Comparison of ENCODE assay signal across 10 mouse cellular contexts in the genomic region with DNA sequence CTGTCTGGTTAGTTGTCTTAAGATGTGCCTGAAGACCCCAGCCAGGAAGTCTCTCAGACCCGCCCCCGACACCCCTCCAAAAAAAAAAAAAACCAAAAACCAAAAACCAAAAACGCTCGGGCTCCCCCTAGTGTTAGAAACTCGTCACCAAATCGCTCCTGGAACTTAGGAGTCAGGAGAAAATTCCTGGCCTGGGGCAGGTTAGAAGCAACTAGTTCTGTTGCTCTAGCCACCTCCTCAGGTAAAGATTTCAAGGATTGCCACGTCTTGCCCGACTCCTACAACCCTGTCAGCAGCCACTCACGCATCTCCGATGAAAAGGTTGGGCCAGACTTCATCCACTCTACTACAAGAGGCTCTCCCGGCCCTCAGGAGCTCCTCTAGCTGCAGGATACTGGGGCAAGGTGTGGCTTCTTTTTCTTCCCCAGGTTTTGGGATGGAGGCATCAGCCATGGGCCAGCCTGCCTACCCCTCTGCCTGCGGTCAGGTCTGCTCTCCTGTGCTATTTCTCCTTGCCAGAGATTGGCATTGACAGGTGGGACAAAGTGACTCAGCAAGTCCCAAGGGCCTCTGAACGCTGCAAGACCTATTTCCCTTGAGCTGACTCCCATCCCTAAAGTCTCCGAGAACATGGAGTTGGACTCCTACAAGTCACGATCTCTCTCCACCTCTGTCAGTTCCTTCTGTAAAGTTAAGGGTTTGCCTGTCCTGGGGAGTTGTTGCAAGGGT. TPM values are rescaled to one million over a fixed set of nuclear protein-coding genes. Genes with fewer than 3 reads are reported as not detected.
DNase-seq lines count a peak whose midpoint lies in the region; ATAC-seq and TF ChIP-seq lines count a peak whose summit lies in the region.
"Had no signal": no experiment of that assay in that cellular context is flagged by ENCODE, and none has a peak within 500 bp of the region (broad histone marks: within the 10 kb centered on the region; RNA-seq: fewer than 3 reads in every experiment).

No protein-coding gene starts in this region.

- peak; percentile 21; the same call in 1 of the 2 replicates for TF ChIP-seq CTCF in liver, adult 2 months (IDR thresholded peaks at IDR 0.05; ENCODE audit: low read depth, low read length)
- peak; percentile 75 for TF ChIP-seq CTCF in stomach, postnatal 0 days (IDR thresholded peaks at IDR 0.05; ENCODE audit: low read depth)

- H3K27me3 ChIP-seq in liver, adult 2 months (ENCODE audit: control insufficient read depth, insufficient read depth, low read length), result no peaks in the 10 kb centered on the region
- H3K27me3 ChIP-seq in liver, embryonic 11.5 days (replicated peaks; ENCODE audit: control insufficient read depth, insufficient read depth, low read length), result no peaks in the 10 kb centered on the region; the same call in 1 of the 2 replicates
- H3K27me3 ChIP-seq in stomach, postnatal 0 days (ENCODE audit: control insufficient read depth, insufficient read depth, low read length), result no peaks in the 10 kb centered on the region
- H3K27me3 ChIP-seq: liver, embryonic 15.5 days had no signal

- 43% methylated on average over 15 of the region's 15 CpGs for whole genome bisulfite sequencing in liver, adult 2 months
- WGBS in liver, embryonic 11.5 days, result 36% methylated on average over 15 of the region's 15 CpGs
- WGBS in stomach, postnatal 0 days, result 38% methylated on average over 15 of the region's 15 CpGs

- H3K27ac ChIP-seq in liver, adult 2 months (replicated peaks; ENCODE audit: insufficient read depth, low read depth, low read length), result no peak overlapping the region
- no peak overlapping the region for H3K27ac ChIP-seq in liver, embryonic 11.5 days (ENCODE audit: low read depth, low read length)
- no peak overlapping the region for H3K27ac ChIP-seq in ES-E14 (ENCODE audit: insufficient read depth, low read depth, low read length, poor library complexity, severe bottlenecking)
- peak overlapping the region; percentile 49; the same call in 1 of the 2 replicates for H3K27ac ChIP-seq in stomach, postnatal 0 days (replicated peaks)
- H3K27ac ChIP-seq: liver, embryonic 15.5 days had no signal

- no peak for TF ChIP-seq EP300 in stomach, postnatal 0 days (optimal IDR thresholded peaks at IDR 0.05)

- H3K79me2 ChIP-seq in liver, adult 2 months (ENCODE audit: control insufficient read depth, insufficient read depth, low read length), result peaks cover 4% of the 10 kb centered on the region; the same call in 1 of the 2 replicates

- no peak overlapping the region for H3K4me2 ChIP-seq in liver, embryonic 11.5 days
- no peak overlapping the region for H3K4me2 ChIP-seq in stomach, postnatal 0 days (replicated peaks; ENCODE audit: low read depth)
- H3K4me2 ChIP-seq: liver, embryonic 15.5 days had no signal

- peak; percentile 79 for DNase-seq in embryo, embryonic 10.5 days (ENCODE audit: low spot score)
- DNase-seq in embryo, embryonic 10 days (ENCODE audit: low spot score), result no peak
- DNase-seq in liver, adult 2 months (ENCODE audit: extremely low read depth, low read depth, low spot score), result no peak
- DNase-seq in liver, embryonic 11.5 days (ENCODE audit: low spot score), result no peak
- peak; percentile 56 for DNase-seq in ES-E14 (ENCODE audit: low read depth, low spot score)
- DNase-seq in cerebellum, postnatal 25 days, result peak; percentile 63 to 81
- DNase-seq in kidney, postnatal 36 days, result peak; percentile 61 to 87
- peak; percentile 49 for DNase-seq in stomach, postnatal 0 days (ENCODE audit: low spot score)

- no peaks in the 10 kb centered on the region for H3K36me3 ChIP-seq in liver, adult 2 months (ENCODE audit: control insufficient read depth, insufficient read depth, low read length)
- H3K36me3 ChIP-seq in liver, embryonic 11.5 days (ENCODE audit: control insufficient read depth, insufficient read depth, low read length), result no peaks in the 10 kb centered on the region
- no peaks in the 10 kb centered on the region for H3K36me3 ChIP-seq in ES-E14 (ENCODE audit: control insufficient read depth, insufficient read depth, low read length, poor library complexity, severe bottlenecking)
- no peaks in the 10 kb centered on the region for H3K36me3 ChIP-seq in stomach, postnatal 0 days (ENCODE audit: control insufficient read depth, insufficient read depth, low read length)
- H3K36me3 ChIP-seq: liver, embryonic 15.5 days had no signal

- no peak for TF ChIP-seq POLR2A in liver, adult 2 months (IDR thresholded peaks at IDR 0.05; ENCODE audit: extremely low read depth, insufficient read depth, low read length)

- in situ Hi-C loops in ES-E14 (cut with MboI; ENCODE audit: low sequenced_read_pairs in 2 of 2, unreplicated experiment in 2 of 2), result loop anchor here in 1 of 2 experiments (25.0 kb wide), 1 partner anchor 611 kb away; no protein-coding TSS in a partner anchor

- ATAC-seq in liver, embryonic 11.5 days (replicated peaks; ENCODE audit: low FRiP score), result no peak
- no peak for ATAC-seq in stomach, postnatal 0 days (ENCODE audit: low FRiP score, low TSS enrichment)

- no peak overlapping the region for H3K4me3 ChIP-seq in liver, adult 2 months (ENCODE audit: insufficient read depth, low read depth, low read length)
- H3K4me3 ChIP-seq in liver, embryonic 11.5 days (ENCODE audit: low read depth, low read length), result no peak overlapping the region
- H3K4me3 ChIP-seq in ES-E14 (ENCODE audit: insufficient read depth in 1 of 2, low read depth in 1 of 2, low read length in 2 of 2, poor library complexity in 1 of 2, severe bottlenecking in 1 of 2), result no peak overlapping the region; a peak in 2 of 4 replicates
- no peak overlapping the region for H3K4me3 ChIP-seq in stomach, postnatal 0 days (ENCODE audit: low read depth, low read length)
- H3K4me3 ChIP-seq: liver, embryonic 15.5 days had no signal

- no peaks in the 10 kb centered on the region for H3K9me3 ChIP-seq in liver, embryonic 11.5 days (ENCODE audit: control insufficient read depth, low read length)
- no peaks in the 10 kb centered on the region for H3K9me3 ChIP-seq in ES-E14 (ENCODE audit: control insufficient read depth, insufficient read depth, low read depth, low read length)
- no peaks in the 10 kb centered on the region for H3K9me3 ChIP-seq in stomach, postnatal 0 days (ENCODE audit: control insufficient read depth, low read length)
- H3K9me3 ChIP-seq: liver, embryonic 15.5 days had no signal

- H3K4me1 ChIP-seq in liver, adult 2 months (ENCODE audit: control insufficient read depth, insufficient read depth, low read length), result peaks cover 7% of the 10 kb centered on the region; the same call in 1 of the 2 replicates
- peaks cover 15% of the 10 kb centered on the region; the same call in 1 of the 2 replicates for H3K4me1 ChIP-seq in liver, embryonic 11.5 days (replicated peaks; ENCODE audit: control insufficient read depth, insufficient read depth, low read length)
- peaks cover 2 to 8% of the 10 kb centered on the region in 2 experiments; a peak in 1 of 4 replicates for H3K4me1 ChIP-seq in ES-E14 (ENCODE audit: control insufficient read depth in 2 of 2, insufficient read depth in 2 of 2, low read length in 2 of 2, poor library complexity in 1 of 2)
- no peaks in the 10 kb centered on the region for H3K4me1 ChIP-seq in stomach, postnatal 0 days (replicated peaks; ENCODE audit: control insufficient read depth, insufficient read depth)

- H3K9ac ChIP-seq in liver, adult 2 months (ENCODE audit: low read depth, low read length), result no peak overlapping the region
- H3K9ac ChIP-seq in liver, embryonic 11.5 days (ENCODE audit: low read depth, low read length), result no peak overlapping the region
- H3K9ac ChIP-seq in ES-E14 (ENCODE audit: insufficient read depth, low read depth, low read length, poor library complexity, severe bottlenecking), result no peak overlapping the region
- H3K9ac ChIP-seq in stomach, postnatal 0 days (ENCODE audit: low read length), result no peak overlapping the region
- H3K9ac ChIP-seq: liver, embryonic 15.5 days had no signal

TF ChIP-seq in ES-E14, 5 proteins besides CTCF, POLR2A, EP300 and RAD21:
- TF ChIP-seq MAFK (IDR thresholded peaks at IDR 0.05; ENCODE audit: insufficient read depth, low read depth, low read length) (no peak), ZNF384 (IDR thresholded peaks at IDR 0.05; ENCODE audit: low read depth, low read length) (peak; percentile 92)
TF ChIP-seq in ES-E14: peak in this region for 1.

RNA-seq across cellular contexts. Expression of gene Samd8, which starts 2.0 kb away (rescaled TPM):
- total RNA-seq in liver, adult 2 months (2014; rRNA removed), result 27.1 and 40.9 TPM in 2 replicates
- 12.7 and 14.5 TPM in 2 replicates for polyA plus RNA-seq in liver, adult 2 months (2012; rRNA removed)
- 7.1 TPM in 2 replicates for polyA plus RNA-seq in liver, embryonic 11.5 days (2014; fragmentation: Nextera tagmentation; extraction: Ambion mirVana)
- 28.0 and 31.4 TPM in 2 replicates for total RNA-seq in ES-E14 (2012; rRNA removed)
- polyA plus RNA-seq in stomach, postnatal 0 days (2015; fragmentation: Nextera tagmentation; extraction: Ambion mirVana), result 15.3 and 15.9 TPM in 2 replicates

RNA-seq across cellular contexts. Expression of gene Dusp13, which starts 2.7 kb away (rescaled TPM):
- total RNA-seq in liver, adult 2 months (2014; rRNA removed), result 0.20 TPM in 1 of 2 replicates, not detected in the other
- polyA plus RNA-seq in liver, adult 2 months (2012; rRNA removed), result 0.21 TPM in 1 of 2 replicates, not detected in the other
- not detected in 2 replicates for polyA plus RNA-seq in liver, embryonic 11.5 days (2014; fragmentation: Nextera tagmentation; extraction: Ambion mirVana)
- 0.95 and 1.2 TPM in 2 replicates for total RNA-seq in ES-E14 (2012; rRNA removed)
- polyA plus RNA-seq in stomach, postnatal 0 days (2015; fragmentation: Nextera tagmentation; extraction: Ambion mirVana), result 1.9 and 2.5 TPM in 2 replicates
- polyA plus RNA-seq: stomach, embryonic 14.5 days had no signal

RNA-seq across cellular contexts. Expression of gene Dupd1, which starts 33.9 kb away (rescaled TPM):
- not detected in 2 replicates for total RNA-seq in liver, adult 2 months (2014; rRNA removed)
- polyA plus RNA-seq in liver, adult 2 months (2012; rRNA removed), result not detected in 2 replicates
- polyA plus RNA-seq in liver, embryonic 11.5 days (2014; fragmentation: Nextera tagmentation; extraction: Ambion mirVana), result 0.15 TPM in 1 of 2 replicates, not detected in the other
- not detected in 2 replicates for total RNA-seq in ES-E14 (2012; rRNA removed)
- polyA plus RNA-seq in stomach, postnatal 0 days (2015; fragmentation: Nextera tagmentation; extraction: Ambion mirVana), result not detected in 2 replicates
- polyA plus RNA-seq: stomach, embryonic 14.5 days had no signal

Comparison
In these comparisons a context has a peak if more than half of its experiments do, and no peak if none do; other contexts are left out.
1. DNase-seq: peak in embryo, embryonic 10.5 days (single experiment), ES-E14 (single experiment), cerebellum, postnatal 25 days (2 of 2), kidney, postnatal 36 days (2 of 2) and stomach, postnatal 0 days (single experiment); none in embryo, embryonic 10 days (single experiment), liver, adult 2 months (single experiment) and liver, embryonic 11.5 days (single experiment).